21 mouse cellular contexts compared by ENCODE assay signal in genomic region chr2:12182402-12182948, GRCm38 (mm10).
A peak's percentile ranks its signal among the peaks of the same experiment; 100 is the strongest.
DNase-seq lines count a peak whose midpoint lies in the region; ATAC-seq and TF ChIP-seq lines count a peak whose summit lies in the region.
"Had no signal": no experiment of that assay in that cellular context is flagged by ENCODE, and none has a peak within 500 bp of the region (broad histone marks: within the 10 kb centered on the region; RNA-seq: fewer than 3 reads in every experiment).

No protein-coding gene starts in this region.

- peak; percentile 27 for DNase-seq in forebrain, embryonic 14.5 days (ENCODE audit: low spot score)
- DNase-seq in forebrain, embryonic 10.5 days (ENCODE audit: extremely low spot score, low spot score): no peak
- DNase-seq in midbrain, postnatal 0 days (ENCODE audit: low spot score): peak; percentile 10
- peak; percentile 25 for DNase-seq in embryonic facial prominence, embryonic 11.5 days (ENCODE audit: low spot score)
- no peak for DNase-seq in testis, postnatal 10 days (ENCODE audit: low spot score)
- DNase-seq: cerebellum, adult 18-20 months; cerebellum, postnatal 14 days; gastrocnemius, postnatal 36 days; heart, postnatal 36 days; kidney, adult 11 months; kidney, postnatal 14 days; left cerebral cortex, postnatal 4 days; lung, postnatal 4 days; midbrain, embryonic 14.5 days had no signal

- H3K36me3 ChIP-seq in forebrain, embryonic 14.5 days (ENCODE audit: control insufficient read depth, insufficient read depth, low read length): no peaks in the 10 kb centered on the region
- no peaks in the 10 kb centered on the region for H3K36me3 ChIP-seq in forebrain, embryonic 10.5 days (replicated peaks)
- no peaks in the 10 kb centered on the region for H3K36me3 ChIP-seq in midbrain, postnatal 0 days (ENCODE audit: insufficient read depth, low read length)
- no peaks in the 10 kb centered on the region for H3K36me3 ChIP-seq in midbrain, embryonic 16.5 days (ENCODE audit: control insufficient read depth, insufficient read depth, low read length)
- no peaks in the 10 kb centered on the region for H3K36me3 ChIP-seq in embryonic facial prominence, embryonic 11.5 days (replicated peaks; ENCODE audit: control insufficient read depth, insufficient read depth, low read depth, low read length)
- no peaks in the 10 kb centered on the region for H3K36me3 ChIP-seq in intestine, postnatal 0 days (ENCODE audit: control insufficient read depth, insufficient read depth)
- H3K36me3 ChIP-seq: forebrain, embryonic 12.5 days; heart, embryonic 15.5 days; hindbrain, embryonic 15.5 days had no signal

- H3K9me3 ChIP-seq in forebrain, embryonic 14.5 days (replicated peaks; ENCODE audit: control insufficient read depth, low read length): no peaks in the 10 kb centered on the region
- H3K9me3 ChIP-seq in forebrain, embryonic 10.5 days: no peaks in the 10 kb centered on the region
- no peaks in the 10 kb centered on the region for H3K9me3 ChIP-seq in midbrain, postnatal 0 days (ENCODE audit: low read length)
- no peaks in the 10 kb centered on the region for H3K9me3 ChIP-seq in midbrain, embryonic 16.5 days (replicated peaks; ENCODE audit: control insufficient read depth, low read length, poor library complexity, severe bottlenecking)
- H3K9me3 ChIP-seq in embryonic facial prominence, embryonic 11.5 days (replicated peaks; ENCODE audit: control insufficient read depth, low read length): no peaks in the 10 kb centered on the region
- no peaks in the 10 kb centered on the region for H3K9me3 ChIP-seq in intestine, postnatal 0 days (ENCODE audit: control insufficient read depth)
- H3K9me3 ChIP-seq: forebrain, embryonic 12.5 days; heart, embryonic 15.5 days; hindbrain, embryonic 15.5 days had no signal

- no peak overlapping the region for H3K27ac ChIP-seq in forebrain, embryonic 14.5 days (ENCODE audit: low read depth, low read length)
- H3K27ac ChIP-seq in forebrain, embryonic 10.5 days: no peak overlapping the region
- no peak overlapping the region for H3K27ac ChIP-seq in midbrain, postnatal 0 days (ENCODE audit: low read depth, low read length)
- H3K27ac ChIP-seq in midbrain, embryonic 16.5 days (ENCODE audit: low read length): no peak overlapping the region
- H3K27ac ChIP-seq in embryonic facial prominence, embryonic 11.5 days (replicated peaks; ENCODE audit: low read depth, low read length): no peak overlapping the region
- no peak overlapping the region for H3K27ac ChIP-seq in intestine, postnatal 0 days (ENCODE audit: low read depth, low read length)
- H3K27ac ChIP-seq: forebrain, embryonic 12.5 days; heart, embryonic 15.5 days; hindbrain, embryonic 15.5 days; stomach, postnatal 0 days had no signal

- H3K4me1 ChIP-seq in forebrain, embryonic 14.5 days (ENCODE audit: control insufficient read depth, insufficient read depth, low read length): no peaks in the 10 kb centered on the region
- peaks cover 16% of the 10 kb centered on the region; the same call in 1 of the 2 replicates for H3K4me1 ChIP-seq in forebrain, embryonic 10.5 days
- no peaks in the 10 kb centered on the region for H3K4me1 ChIP-seq in midbrain, postnatal 0 days (ENCODE audit: insufficient read depth, low read length)
- no peaks in the 10 kb centered on the region for H3K4me1 ChIP-seq in midbrain, embryonic 16.5 days (ENCODE audit: control insufficient read depth, insufficient read depth, low read length)
- no peaks in the 10 kb centered on the region for H3K4me1 ChIP-seq in embryonic facial prominence, embryonic 11.5 days (ENCODE audit: control insufficient read depth, insufficient read depth, low read length)
- H3K4me1 ChIP-seq in intestine, postnatal 0 days (replicated peaks; ENCODE audit: control insufficient read depth, insufficient read depth, low read length): no peaks in the 10 kb centered on the region
- H3K4me1 ChIP-seq: forebrain, embryonic 12.5 days; heart, embryonic 15.5 days; hindbrain, embryonic 15.5 days had no signal

- no peaks in the 10 kb centered on the region for H3K27me3 ChIP-seq in forebrain, embryonic 14.5 days (replicated peaks; ENCODE audit: control insufficient read depth, insufficient read depth, low read length)
- no peaks in the 10 kb centered on the region for H3K27me3 ChIP-seq in forebrain, embryonic 10.5 days (ENCODE audit: poor library complexity, severe bottlenecking)
- H3K27me3 ChIP-seq in midbrain, postnatal 0 days (ENCODE audit: insufficient read depth, low read length): no peaks in the 10 kb centered on the region
- no peaks in the 10 kb centered on the region for H3K27me3 ChIP-seq in midbrain, embryonic 16.5 days (ENCODE audit: control insufficient read depth, insufficient read depth, low read depth, low read length)
- H3K27me3 ChIP-seq in embryonic facial prominence, embryonic 11.5 days (ENCODE audit: control insufficient read depth, insufficient read depth, low read length): no peaks in the 10 kb centered on the region
- no peaks in the 10 kb centered on the region for H3K27me3 ChIP-seq in intestine, postnatal 0 days (replicated peaks; ENCODE audit: control insufficient read depth, insufficient read depth, low read length)
- H3K27me3 ChIP-seq: forebrain, embryonic 12.5 days; heart, embryonic 15.5 days; hindbrain, embryonic 15.5 days had no signal

- TF ChIP-seq CTCF in midbrain, postnatal 0 days (IDR thresholded peaks at IDR 0.05): no peak
- TF ChIP-seq CTCF in intestine, postnatal 0 days (IDR thresholded peaks at IDR 0.05; ENCODE audit: low read depth): no peak

- H3K4me3 ChIP-seq in forebrain, embryonic 14.5 days (ENCODE audit: low read depth, low read length): no peak overlapping the region
- no peak overlapping the region for H3K4me3 ChIP-seq in forebrain, embryonic 10.5 days
- no peak overlapping the region for H3K4me3 ChIP-seq in midbrain, postnatal 0 days (ENCODE audit: low read depth, low read length)
- H3K4me3 ChIP-seq in midbrain, embryonic 16.5 days (ENCODE audit: low read depth, low read length): no peak overlapping the region
- no peak overlapping the region for H3K4me3 ChIP-seq in embryonic facial prominence, embryonic 11.5 days (ENCODE audit: low read depth, low read length)
- no peak overlapping the region for H3K4me3 ChIP-seq in intestine, postnatal 0 days (ENCODE audit: low read depth, low read length)
- H3K4me3 ChIP-seq: forebrain, embryonic 12.5 days; heart, embryonic 15.5 days; hindbrain, embryonic 15.5 days had no signal

- no peak for ATAC-seq in forebrain, embryonic 14.5 days
- no peak for ATAC-seq in midbrain, postnatal 0 days (ENCODE audit: low FRiP score)
- ATAC-seq in midbrain, embryonic 16.5 days: no peak
- ATAC-seq in embryonic facial prominence, embryonic 11.5 days (replicated peaks; ENCODE audit: insufficient number of reproducible peaks, low FRiP score, low TSS enrichment, low read depth): no peak
- ATAC-seq in intestine, postnatal 0 days: no peak
- ATAC-seq: Patski had no signal

- WGBS in forebrain, embryonic 14.5 days: 53% methylated on average over 8 of the region's 8 CpGs
- 53% methylated on average over 8 of the region's 8 CpGs for WGBS in forebrain, embryonic 10.5 days
- 68% methylated on average over 8 of the region's 8 CpGs for WGBS in midbrain, postnatal 0 days
- 71% methylated on average over 8 of the region's 8 CpGs for WGBS in midbrain, embryonic 16.5 days
- 43% methylated on average over 8 of the region's 8 CpGs for WGBS in embryonic facial prominence, embryonic 11.5 days
- 65% methylated on average over 8 of the region's 8 CpGs for WGBS in intestine, postnatal 0 days

- no peak overlapping the region for H3K4me2 ChIP-seq in forebrain, embryonic 14.5 days (ENCODE audit: low read length)
- H3K4me2 ChIP-seq in midbrain, postnatal 0 days (ENCODE audit: low read depth, low read length, poor library complexity, severe bottlenecking): no peak overlapping the region
- H3K4me2 ChIP-seq in midbrain, embryonic 16.5 days (ENCODE audit: low read length): no peak overlapping the region
- no peak overlapping the region for H3K4me2 ChIP-seq in embryonic facial prominence, embryonic 11.5 days (ENCODE audit: low read depth, low read length)
- no peak overlapping the region for H3K4me2 ChIP-seq in intestine, postnatal 0 days (replicated peaks; ENCODE audit: low read depth)
- H3K4me2 ChIP-seq: forebrain, embryonic 12.5 days; heart, embryonic 15.5 days; hindbrain, embryonic 15.5 days had no signal

- H3K9ac ChIP-seq in forebrain, embryonic 14.5 days (ENCODE audit: low read length): no peak overlapping the region
- H3K9ac ChIP-seq in midbrain, postnatal 0 days (replicated peaks; ENCODE audit: low read length, poor library complexity, severe bottlenecking): no peak overlapping the region
- H3K9ac ChIP-seq in midbrain, embryonic 16.5 days (ENCODE audit: low read depth, low read length): no peak overlapping the region
- no peak overlapping the region for H3K9ac ChIP-seq in embryonic facial prominence, embryonic 11.5 days (replicated peaks; ENCODE audit: low read length)
- H3K9ac ChIP-seq in intestine, postnatal 0 days (ENCODE audit: low read depth, low read length): no peak overlapping the region
- H3K9ac ChIP-seq: forebrain, embryonic 12.5 days; heart, embryonic 15.5 days; hindbrain, embryonic 15.5 days had no signal

Comparison
In these comparisons a context has a peak if more than half of its experiments do, and no peak if none do; other contexts are left out.
1. DNase-seq: peak in forebrain, embryonic 14.5 days (single experiment), midbrain, postnatal 0 days (single experiment) and embryonic facial prominence, embryonic 11.5 days (single experiment); none in forebrain, embryonic 10.5 days (single experiment) and testis, postnatal 10 days (single experiment).